Mouse (Mus musculus) lung, embryonic 14.5 days (tissue): ENCODE results near the gene Jag2. TPM values are rescaled to one million over a fixed set of nuclear protein-coding genes. Genes with fewer than 3 reads are reported as not detected.

Source experiments
- ATAC-seq: fragments of 200-750 bp; cut with Nextera tagmentation; 2 replicates; pipeline ENCODE4 v1.8.0; 2017; ENCODE audit warnings: mild to moderate bottlenecking, moderate TSS enrichment, moderate library complexity; ENCODE audit not compliant: insufficient read depth
- DNase-seq: peaks from one replicate; pipeline ENCODE4 v3.0.0-alpha.2; 2015
- H3K27ac ChIP-seq: fragments of 300-500 bp; sonication (generic); 2 replicates; pipeline ENCODE4 v1.5.1; 2014; ENCODE audit warnings: low read depth, mild to moderate bottlenecking, moderate library complexity
- H3K27me3 ChIP-seq: fragments of 300-500 bp; sonication (generic); 2 replicates; pipeline ENCODE4 v1.6.1; 2014; ENCODE audit warnings: low read length, control low read depth; ENCODE audit not compliant: insufficient read depth
- H3K36me3 ChIP-seq: fragments of 300-500 bp; sonication (generic); 2 replicates; pipeline ENCODE4 v1.6.1; 2014; ENCODE audit warnings: control low read depth; ENCODE audit not compliant: insufficient read depth
- H3K4me1 ChIP-seq: fragments of 300-500 bp; sonication (generic); 2 replicates; pipeline ENCODE4 v1.6.1; 2014; ENCODE audit warnings: antibody characterized with exemption, control low read depth; ENCODE audit not compliant: insufficient read depth
- H3K4me2 ChIP-seq: fragments of 300-500 bp; sonication (generic); 2 replicates; pipeline ENCODE4 v1.6.1; 2014; ENCODE audit warnings: mild to moderate bottlenecking
- H3K4me3 ChIP-seq: fragments of 300-500 bp; sonication (generic); 2 replicates; pipeline ENCODE4 v1.5.1; 2014; ENCODE audit warnings: low read depth, low read length
- H3K9ac ChIP-seq: fragments of 300-500 bp; sonication (generic); 2 replicates; pipeline ENCODE4 v1.6.1; 2014
- H3K9me3 ChIP-seq: fragments of 300-500 bp; sonication (generic); 2 replicates; pipeline ENCODE4 v1.6.1; 2016; ENCODE audit warnings: low read depth, low read length, control low read depth
- CTCF ChIP-seq: IDR thresholded peaks from 2 replicates; pipeline ENCODE4 v1.5.1; 2016; ENCODE audit warnings: antibody characterized with exemption, low read depth
- WGBS: fragments of 180-500 bp; shearing (Covaris S2); extraction: QIAGEN DNeasy Blood & Tissue Kit; methylation state at CpG from one replicate; pipeline ENCODE4 v1.1.7; 2014; 5-methylcytosine and 5-hydroxymethylcytosine counted together
- polyA plus RNA-seq: library from polyadenylated mRNA; unstranded; fragments of >200 nt; fragmentation: Nextera tagmentation; extraction: Ambion mirVana; gene quantifications from 2 replicates; pipeline ENCODE4 v1.2.1, GENCODE M21; 2014

The Jag2 gene
- polyA plus RNA-seq, 1 experiment from 2014 or later: 8.0 TPM

DNA sequence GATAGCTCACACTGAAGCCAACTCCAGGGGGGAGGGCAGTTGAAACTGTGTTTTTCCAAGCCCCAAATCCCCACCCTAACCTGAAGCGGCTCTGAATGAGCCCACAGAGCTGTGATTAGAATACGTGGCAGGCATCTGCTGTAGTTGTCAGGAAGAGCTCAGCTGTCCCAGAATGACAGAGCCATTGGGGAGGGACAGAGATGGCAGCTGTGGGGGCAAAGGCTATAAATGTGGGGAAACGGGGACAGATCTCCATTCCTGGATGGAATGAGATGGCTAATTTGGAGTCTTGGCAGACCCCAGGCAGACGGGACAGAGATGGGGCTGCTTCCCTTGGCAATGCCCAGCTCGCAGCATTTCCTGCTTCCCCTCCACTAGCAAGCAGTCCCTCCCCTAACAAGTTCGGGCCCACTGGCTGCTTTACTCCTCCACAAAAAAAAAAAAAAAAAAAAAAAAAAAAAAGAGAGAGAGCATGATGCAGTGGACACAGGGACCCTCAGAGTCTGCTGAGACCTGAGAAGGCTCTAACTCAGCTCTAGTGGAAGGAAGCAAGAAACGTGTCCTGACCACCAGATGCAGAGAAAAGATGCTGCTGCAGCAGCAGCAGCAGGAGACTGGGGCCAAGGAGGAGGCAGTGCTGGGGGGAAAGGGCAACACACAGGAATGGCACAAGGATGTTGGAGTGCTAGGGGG lies 21.7 kb upstream of the Jag2 start:
- H3K9me3 ChIP-seq: no peaks in the 10 kb centered on the region
- 15% methylated on average over 7 of the region's 7 CpGs for WGBS
- H3K4me1 ChIP-seq: peaks cover 11% of the 10 kb centered on the region; the same call in 1 of the 2 replicates
- no peak overlapping the region for H3K4me3 ChIP-seq
- ATAC-seq (no peak), DNase-seq (no peak)
- TF ChIP-seq CTCF: no peak
- peak overlapping the region; percentile 61; the same call in 1 of the 2 replicates for H3K27ac ChIP-seq
- peak overlapping the region; percentile 21; the same call in 1 of the 2 replicates for H3K9ac ChIP-seq
- peak overlapping the region; percentile 81 for H3K4me2 ChIP-seq
- H3K27me3 ChIP-seq: no peaks in the 10 kb centered on the region
- no peaks in the 10 kb centered on the region for H3K36me3 ChIP-seq

DNA sequence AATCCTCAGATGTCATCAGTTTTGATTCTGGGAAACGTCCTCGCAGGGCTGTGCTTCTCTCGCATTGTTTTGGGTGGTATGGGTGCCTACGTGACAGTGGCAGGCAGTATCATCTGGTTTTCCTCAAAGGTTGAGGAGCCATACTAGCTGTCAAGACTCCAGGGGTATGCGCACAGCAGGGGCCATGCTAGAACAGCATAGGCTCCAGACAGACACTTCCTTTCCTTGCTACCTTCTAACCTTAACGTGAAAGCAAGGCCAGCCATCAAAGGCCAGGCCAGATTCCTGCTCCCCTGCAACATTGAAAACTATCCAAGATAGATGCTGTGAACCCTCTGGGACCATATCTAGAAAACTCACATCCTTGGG lies 21.2 kb upstream of the Jag2 start:
- peak; percentile 14 for ATAC-seq
- Histone ChIP-seq H3K9me3 (no peaks in the 10 kb centered on the region), H3K9ac (peak overlapping the region; percentile 21; the same call in 1 of the 2 replicates), H3K4me2 (peak overlapping the region; percentile 81), H3K4me3 (peak overlapping the region; percentile 56), H3K27me3 (no peaks in the 10 kb centered on the region), H3K36me3 (no peaks in the 10 kb centered on the region), H3K4me1 (peaks cover 11% of the 10 kb centered on the region; the same call in 1 of the 2 replicates), H3K27ac (peak overlapping the region; percentile 61)
- no peak for DNase-seq
- TF ChIP-seq CTCF: no peak
- 3% methylated on average over 6 of the region's 6 CpGs for WGBS

DNA sequence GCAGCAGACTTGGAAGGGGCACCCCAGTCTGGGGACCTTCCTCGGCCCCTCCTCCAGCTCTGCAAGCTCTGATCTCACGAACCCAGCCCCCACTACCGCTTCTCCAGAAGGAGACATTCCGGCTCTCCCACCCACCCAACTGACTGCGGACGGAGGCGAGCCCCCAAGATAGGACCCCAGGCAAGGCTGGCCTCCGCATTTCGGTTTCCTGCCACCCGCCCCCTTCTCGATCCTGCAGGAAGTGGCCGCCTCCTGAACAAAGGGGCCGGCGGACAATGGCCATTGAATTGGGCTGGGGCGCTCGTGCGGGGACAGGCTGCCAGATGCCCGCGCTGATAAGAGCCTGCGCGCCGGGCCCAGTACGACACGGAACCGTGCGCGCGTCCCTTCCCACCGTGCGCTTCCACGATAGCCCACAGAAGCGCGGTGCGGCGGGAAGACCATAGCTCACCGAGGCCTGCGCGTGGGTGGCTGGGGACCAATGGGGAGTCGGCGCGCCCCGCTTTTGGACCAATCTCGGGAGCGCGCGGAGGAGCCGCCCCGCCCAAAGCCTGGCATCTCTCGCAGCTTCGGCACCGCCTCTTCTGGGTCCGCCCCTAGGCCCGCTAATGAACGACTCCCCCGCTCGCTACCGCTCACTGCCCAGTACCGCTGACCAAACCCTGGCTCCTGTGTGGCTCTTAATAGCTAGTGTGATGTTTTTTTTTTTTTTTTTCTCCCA lies 20.6 kb upstream of the Jag2 start:
- H3K27ac ChIP-seq: peak overlapping the region; percentile 82
- under 1% methylated on average over 58 of the region's 58 CpGs for whole genome bisulfite sequencing
- ATAC-seq: peak; percentile 88

DNA sequence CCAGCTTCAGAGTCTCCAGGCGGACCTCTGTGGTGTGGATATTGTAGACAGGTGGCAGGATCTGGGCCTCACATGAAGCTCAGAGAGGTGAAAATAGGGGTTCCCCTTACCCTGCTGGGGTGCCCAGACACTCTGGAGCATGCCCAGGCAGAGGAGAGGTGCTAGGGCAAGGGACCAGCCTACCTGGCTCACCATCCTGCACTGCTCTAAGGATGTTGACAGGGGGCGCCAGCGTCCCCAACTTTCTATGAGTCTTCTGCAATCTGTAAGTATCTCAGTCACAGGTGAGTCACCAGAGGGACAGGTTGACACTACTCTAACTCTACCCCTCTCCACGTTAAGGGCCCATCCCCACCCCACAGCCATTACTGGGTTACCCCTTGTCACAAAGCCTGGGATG lies 17.7 kb upstream of the Jag2 start:
- Histone ChIP-seq H3K36me3 (no peaks in the 10 kb centered on the region), H3K4me3 (no peak overlapping the region), H3K9me3 (no peaks in the 10 kb centered on the region), H3K9ac (no peak overlapping the region), H3K4me2 (no peak overlapping the region), H3K27me3 (no peaks in the 10 kb centered on the region), H3K4me1 (peaks cover 11% of the 10 kb centered on the region; the same call in 1 of the 2 replicates), H3K27ac (peak overlapping the region; percentile 73; the same call in 1 of the 2 replicates)
- DNase-seq (no peak), ATAC-seq (no peak)
- peak; percentile 41 for TF ChIP-seq CTCF
- 24% methylated on average over 4 of the region's 4 CpGs for WGBS

More for the DNA sequence above, 20.6 kb upstream of the Jag2 start:
- Histone ChIP-seq H3K27me3 (no peaks in the 10 kb centered on the region), H3K9me3 (no peaks in the 10 kb centered on the region), H3K4me1 (peaks cover 11% of the 10 kb centered on the region; the same call in 1 of the 2 replicates), H3K4me3 (peak overlapping the region; percentile 56), H3K4me2 (peak overlapping the region; percentile 81), H3K36me3 (no peaks in the 10 kb centered on the region), H3K9ac (peak overlapping the region; percentile 82)
- TF ChIP-seq CTCF: no peak
- DNase-seq: peak; percentile 96

DNA sequence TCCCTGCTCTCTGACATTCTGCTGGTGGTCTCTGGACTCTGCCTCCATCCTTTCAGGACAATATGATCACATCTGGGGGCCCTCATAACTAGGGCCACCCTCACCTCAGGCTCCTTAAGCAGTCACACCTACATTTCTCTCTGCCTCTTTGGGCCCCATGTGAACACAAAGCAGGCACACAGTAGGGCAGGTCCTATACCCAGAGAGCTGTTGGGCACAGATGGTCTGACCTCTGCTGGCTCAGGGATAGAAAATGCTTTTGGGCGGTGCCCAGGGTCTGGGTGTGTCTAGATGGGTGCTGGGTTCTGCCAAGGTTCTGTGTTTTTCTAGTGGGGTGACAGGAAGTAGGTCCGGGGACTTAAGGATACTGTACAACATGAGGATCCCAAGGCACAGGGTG lies 14.1 kb upstream of the Jag2 start:
- no peaks in the 10 kb centered on the region for H3K27me3 ChIP-seq
- no peak for TF ChIP-seq CTCF
- DNase-seq (no peak), ATAC-seq (no peak)
- 79% methylated on average over 2 of the region's 2 CpGs for WGBS
- no peaks in the 10 kb centered on the region for H3K36me3 ChIP-seq
- no peak overlapping the region for H3K9ac ChIP-seq
- no peak overlapping the region for H3K27ac ChIP-seq
- H3K4me1 ChIP-seq: peaks cover 12% of the 10 kb centered on the region
- H3K4me2 ChIP-seq: no peak overlapping the region
- no peak overlapping the region for H3K4me3 ChIP-seq
- H3K9me3 ChIP-seq: no peaks in the 10 kb centered on the region

DNA sequence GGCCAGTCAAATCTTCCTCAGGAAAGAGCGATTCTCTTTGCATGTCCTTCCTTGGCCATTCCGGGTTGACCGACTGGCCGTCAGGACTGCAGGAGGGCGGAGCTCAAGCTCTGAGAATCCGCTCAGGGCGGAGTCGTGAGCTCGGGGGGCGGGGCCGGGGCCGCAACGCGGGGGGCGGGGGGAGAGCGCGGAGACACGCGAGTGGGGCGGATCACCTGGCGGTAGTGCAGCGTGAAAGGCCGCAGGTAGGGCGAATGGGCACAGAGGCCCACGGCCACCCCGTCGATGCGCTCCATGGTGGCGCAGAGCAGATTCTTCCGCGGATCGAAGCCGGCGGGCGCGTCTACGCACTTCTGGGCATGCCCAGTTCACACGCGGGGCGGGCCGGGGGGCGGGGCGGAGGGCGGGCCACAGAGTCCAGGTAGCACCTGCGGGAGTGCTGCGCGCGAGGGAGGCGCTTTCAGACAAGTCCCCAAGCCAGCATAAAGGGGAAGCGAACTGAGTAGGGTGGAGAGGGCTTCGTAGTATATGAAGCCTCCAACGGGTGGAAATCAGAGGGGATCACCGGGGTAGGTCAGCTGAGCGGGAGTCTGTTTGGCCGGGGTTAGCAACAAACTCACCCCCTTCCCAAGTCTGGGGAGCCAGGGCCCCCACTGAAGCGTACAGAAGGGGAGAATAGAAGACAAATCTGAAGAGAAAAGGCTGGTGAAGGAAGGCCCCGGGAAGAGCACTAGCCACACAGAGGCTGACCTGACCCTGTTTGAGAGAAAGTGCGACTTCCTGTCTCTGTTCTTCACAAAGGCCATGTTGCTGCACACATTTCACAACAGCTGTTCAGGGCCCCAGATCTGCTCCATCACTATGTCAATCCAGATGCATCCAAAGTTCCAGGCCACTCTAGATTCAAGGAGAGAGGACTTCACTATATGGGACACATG lies 12.5 kb upstream of the Jag2 start, which contains the start of gene Nudt14:
Gene Nudt14 (minus strand): TSS at position 349 of the 938 bp plus-strand sequence.
- Histone ChIP-seq H3K36me3 (no peaks in the 10 kb centered on the region), H3K4me3 (peak within 1 kb of the TSS; percentile 66), H3K4me1 (peaks cover 11% of the 10 kb centered on the region), H3K27me3 (no peaks in the 10 kb centered on the region), H3K27ac (peak within 1 kb of the TSS; percentile 85), H3K9ac (peak within 1 kb of the TSS; percentile 66), H3K9me3 (no peaks in the 10 kb centered on the region), H3K4me2 (peak within 1 kb of the TSS; percentile 79)
- ATAC-seq (peak; percentile 80), DNase-seq (peak; percentile 90)
- WGBS: 1% methylated on average over 58 of the region's 58 CpGs
- no peak for TF ChIP-seq CTCF
